Mouse (Mus musculus) kidney, adult 2 months (tissue): ENCODE measurements around the gene Hoxd13.

Source experiments
- CTCF ChIP-seq: fragments of 200-500 bp; conservative IDR thresholded peaks from 2 replicates; pipeline ENCODE4 v1.5.1; 2011; ENCODE audit warnings: low read depth, mild to moderate bottlenecking, control low read depth, low read length, moderate library complexity, mixed read lengths; ENCODE audit not compliant: insufficient read depth, insufficient read length
- POLR2A ChIP-seq: fragments of 200-500 bp; IDR thresholded peaks from one replicate; pipeline ENCODE4 v1.6.1; 2011; ENCODE audit warnings: low read depth, low read length, control low read depth

GRCm38 (mm10) chr2:74671847-74672246, 3.7 kb downstream of the Hoxd13 start:
- no peak for TF ChIP-seq POLR2A
- no peak for TF ChIP-seq CTCF
